Comparison of ENCODE assay signal across 20 mouse cellular contexts in genomic region chr1:182633712-182634294, GRCm38 (mm10).
DNase-seq lines count a peak whose midpoint lies in the region; ATAC-seq lines count a peak whose summit lies in the region.
"Had no signal": no experiment of that assay in that cellular context is flagged by ENCODE, and none has a peak within 500 bp of the region (broad histone marks: within the 10 kb centered on the region; RNA-seq: fewer than 3 reads in every experiment).

No protein-coding gene starts in this region.

- no peak overlapping the region for H3K27ac ChIP-seq in lung, embryonic 16.5 days (ENCODE audit: low read length)
- H3K27ac ChIP-seq in liver, embryonic 12.5 days = peak overlapping the region; percentile 41; the same call in 1 of the 2 replicates
- H3K27ac ChIP-seq in hindbrain, embryonic 13.5 days = no peak overlapping the region
- H3K27ac ChIP-seq: hindbrain, embryonic 12.5 days; layer of hippocampus, adult 2 months; left cerebral cortex, adult 2 months; limb, embryonic 12.5 days had no signal

- no peaks in the 10 kb centered on the region for H3K9me3 ChIP-seq in lung, embryonic 16.5 days (ENCODE audit: control insufficient read depth, low read length)
- H3K9me3 ChIP-seq in liver, embryonic 12.5 days (replicated peaks) = no peaks in the 10 kb centered on the region
- no peaks in the 10 kb centered on the region for H3K9me3 ChIP-seq in hindbrain, embryonic 13.5 days
- H3K9me3 ChIP-seq: hindbrain, embryonic 12.5 days; limb, embryonic 12.5 days had no signal

- no peak overlapping the region for H3K4me2 ChIP-seq in lung, embryonic 16.5 days (ENCODE audit: low read depth, low read length)
- H3K4me2 ChIP-seq in liver, embryonic 12.5 days = peak overlapping the region; percentile 17
- H3K4me2 ChIP-seq in hindbrain, embryonic 13.5 days = no peak overlapping the region
- H3K4me2 ChIP-seq: hindbrain, embryonic 12.5 days; limb, embryonic 12.5 days had no signal

- no peaks in the 10 kb centered on the region for H3K36me3 ChIP-seq in lung, embryonic 16.5 days (ENCODE audit: control insufficient read depth, insufficient read depth, low read length)
- no peaks in the 10 kb centered on the region for H3K36me3 ChIP-seq in liver, embryonic 12.5 days
- H3K36me3 ChIP-seq in hindbrain, embryonic 13.5 days = no peaks in the 10 kb centered on the region
- H3K36me3 ChIP-seq: hindbrain, embryonic 12.5 days; limb, embryonic 12.5 days had no signal

- H3K4me3 ChIP-seq in lung, embryonic 16.5 days (ENCODE audit: low read length) = no peak overlapping the region
- H3K4me3 ChIP-seq in liver, embryonic 12.5 days = no peak overlapping the region
- H3K4me3 ChIP-seq in hindbrain, embryonic 13.5 days = no peak overlapping the region
- H3K4me3 ChIP-seq: hindbrain, embryonic 12.5 days; layer of hippocampus, adult 2 months; left cerebral cortex, adult 2 months; limb, embryonic 12.5 days had no signal

- 53% methylated on average over 12 of the region's 12 CpGs for WGBS in lung, embryonic 16.5 days
- WGBS in liver, embryonic 12.5 days (ENCODE audit: insufficient replicate concordance) = 31% methylated on average over 12 of the region's 12 CpGs
- WGBS in hindbrain, embryonic 13.5 days = 88% methylated on average over 12 of the region's 12 CpGs

- H3K9ac ChIP-seq in lung, embryonic 16.5 days (ENCODE audit: low read length) = no peak overlapping the region
- no peak overlapping the region for H3K9ac ChIP-seq in liver, embryonic 12.5 days
- H3K9ac ChIP-seq in hindbrain, embryonic 13.5 days = no peak overlapping the region
- H3K9ac ChIP-seq: hindbrain, embryonic 12.5 days; limb, embryonic 12.5 days had no signal

- peak; percentile 65 for ATAC-seq in lung, embryonic 16.5 days (ENCODE audit: low read depth)
- peak; percentile 86 for ATAC-seq in liver, embryonic 12.5 days
- peak; percentile 94 for ATAC-seq in megakaryocyte-erythroid progenitor cell, adult 5-6 weeks (replicated peaks; ENCODE audit: low FRiP score, low TSS enrichment, poor library complexity, severe bottlenecking)
- no peak for ATAC-seq in hindbrain, embryonic 13.5 days (ENCODE audit: low FRiP score)
- ATAC-seq: midbrain, embryonic 16.5 days had no signal

- DNase-seq in lung, adult 18-20 months = no peak
- DNase-seq in thymus, postnatal 14 days = peak; percentile 14
- no peak for DNase-seq in thymus, postnatal 10 days (ENCODE audit: low spot score in 2 of 2)
- DNase-seq in left cerebral cortex, adult 18-20 months (ENCODE audit: low spot score in 2 of 2) = no peak
- DNase-seq: adrenal gland, postnatal 10 days; B cell, adult 2 months; cerebellum, adult 8-10 months; heart, adult 18-20 months; kidney, adult 11 months; kidney, postnatal 10 days; right cerebral cortex, adult 18-20 months had no signal

- no peaks in the 10 kb centered on the region for H3K27me3 ChIP-seq in lung, embryonic 16.5 days (ENCODE audit: control insufficient read depth, insufficient read depth, low read depth, low read length)
- no peaks in the 10 kb centered on the region for H3K27me3 ChIP-seq in liver, embryonic 12.5 days (replicated peaks)
- H3K27me3 ChIP-seq in hindbrain, embryonic 13.5 days = no peaks in the 10 kb centered on the region
- H3K27me3 ChIP-seq: hindbrain, embryonic 12.5 days; limb, embryonic 12.5 days had no signal

- H3K4me1 ChIP-seq in lung, embryonic 16.5 days (replicated peaks; ENCODE audit: control insufficient read depth, insufficient read depth, low read length) = no peaks in the 10 kb centered on the region; the same call in 1 of the 2 replicates
- peaks cover 22% of the 10 kb centered on the region for H3K4me1 ChIP-seq in liver, embryonic 12.5 days
- peaks cover 4% of the 10 kb centered on the region; the same call in 1 of the 2 replicates for H3K4me1 ChIP-seq in hindbrain, embryonic 13.5 days (replicated peaks)
- H3K4me1 ChIP-seq: hindbrain, embryonic 12.5 days had no signal
